Mouse (Mus musculus) CH12.LX (cell line): ENCODE measurements around the gene Ppl. TPM values are rescaled to one million over a fixed set of nuclear protein-coding genes. Genes with fewer than 3 reads are reported as not detected.
A peak's percentile ranks its signal among the peaks of the same experiment; 100 is the strongest.

Source experiments
- DNase-seq: peaks from one replicate; pipeline ENCODE4 v3.0.0-alpha.2; 2013; ENCODE audit errors: extremely low read depth
- H3K27ac ChIP-seq: 2 replicates; pipeline ENCODE4 v1.5.1; 2012; ENCODE audit warnings: low read depth, mild to moderate bottlenecking, control low read depth, moderate library complexity; ENCODE audit not compliant: insufficient read depth
- H3K27me3 ChIP-seq: replicated peaks from 2 replicates; pipeline ENCODE3; 2012; ENCODE audit warnings: inconsistent platforms
- H3K36me3 ChIP-seq, 2 experiments: replicated peaks in 1 of 2; 2 replicates each; pipeline versions ENCODE3 to v1.6.1; 2012; ENCODE audit warnings: inconsistent platforms in 1 of 2, low read length in 1 of 2, mild to moderate bottlenecking in 1 of 2, mixed read lengths in 1 of 2, moderate library complexity in 1 of 2; ENCODE audit not compliant: control insufficient read depth in 1 of 2, insufficient read depth in 1 of 2
- H3K4me1 ChIP-seq, 2 experiments: 2 replicates each; pipeline ENCODE4 v1.6.1; 2012; ENCODE audit warnings: inconsistent platforms in 1 of 2, moderate library complexity in 1 of 2; ENCODE audit not compliant: insufficient read depth in 2 of 2, control insufficient read depth in 1 of 2
- H3K4me2 ChIP-seq: 2 replicates; pipeline ENCODE4 v1.6.1; 2012; ENCODE audit warnings: low read depth, mild to moderate bottlenecking, control low read depth; ENCODE audit not compliant: poor library complexity, insufficient read depth, severe bottlenecking
- H3K4me3 ChIP-seq, 3 experiments: fragments of 150-350 bp in 1 of 3; sonication (generic) in 1 of 3; replicated peaks in 1 of 3; 2 replicates each; pipeline versions ENCODE3 to v1.5.1; 2011 to 2012; ENCODE audit warnings: low read depth in 2 of 3, low read length in 2 of 3, mild to moderate bottlenecking in 2 of 3, moderate library complexity in 2 of 3, control low read depth in 1 of 3, improper control_type of control experiment in 1 of 3, inconsistent platforms in 1 of 3, mixed read lengths in 1 of 3; ENCODE audit not compliant: poor library complexity in 1 of 3
- H3K79me2 ChIP-seq: replicated peaks from 2 replicates; pipeline ENCODE4 v1.6.1; 2012; ENCODE audit warnings: mild to moderate bottlenecking, moderate library complexity; ENCODE audit not compliant: control insufficient read depth, poor library complexity, insufficient read depth, severe bottlenecking; ENCODE audit errors: extremely low read depth
- H3K9ac ChIP-seq: 2 replicates; pipeline ENCODE4 v1.6.1; 2012; ENCODE audit warnings: low read depth, mild to moderate bottlenecking, control low read depth, moderate library complexity; ENCODE audit not compliant: insufficient read depth
- H3K9me3 ChIP-seq: replicated peaks from 2 replicates; pipeline ENCODE3; 2012; ENCODE audit warnings: low read length, inconsistent platforms, mixed read lengths
- CHD1 ChIP-seq: IDR thresholded peaks from 2 replicates; pipeline ENCODE4 v1.6.1; 2012; ENCODE audit warnings: low read depth, low read length, improper control_type of control experiment, inconsistent platforms
- CHD2 ChIP-seq: IDR thresholded peaks from 2 replicates; pipeline ENCODE4 v1.6.1; 2011; ENCODE audit warnings: low read length, improper control_type of control experiment
- CTCF ChIP-seq, 2 experiments: IDR thresholded peaks in 1 of 2; conservative IDR thresholded peaks in 1 of 2; 2 replicates each; pipeline ENCODE4 v1.5.1; 2011 to 2012; ENCODE audit warnings: low read depth in 2 of 2, low read length in 2 of 2, improper control_type of control experiment in 1 of 2, inconsistent platforms in 1 of 2, mild to moderate bottlenecking in 1 of 2, moderate library complexity in 1 of 2
- E2F4 ChIP-seq: IDR thresholded peaks from 2 replicates; pipeline ENCODE4 v1.6.1; 2011; ENCODE audit warnings: low read depth, low read length, improper control_type of control experiment; ENCODE audit not compliant: insufficient replicate concordance
- ELF1 ChIP-seq: IDR thresholded peaks from 2 replicates; pipeline ENCODE4 v1.6.1; 2014; ENCODE audit warnings: low read depth, mild to moderate bottlenecking, inconsistent platforms, low read length, improper control_type of control experiment
- ETS1 ChIP-seq: conservative IDR thresholded peaks from 2 replicates; pipeline ENCODE4 v1.6.1; 2012; ENCODE audit warnings: low read depth, mild to moderate bottlenecking, inconsistent platforms, low read length, improper control_type of control experiment, moderate library complexity
- GABPA ChIP-seq: IDR thresholded peaks from 2 replicates; pipeline ENCODE4 v1.6.1; 2012; ENCODE audit warnings: low read depth, low read length, improper control_type of control experiment, inconsistent platforms; ENCODE audit not compliant: insufficient replicate concordance
- HCFC1 ChIP-seq: IDR thresholded peaks from 2 replicates; pipeline ENCODE4 v1.6.1; 2012; ENCODE audit warnings: low read depth, mild to moderate bottlenecking, inconsistent platforms, low read length, improper control_type of control experiment
- IRF4 ChIP-seq: IDR thresholded peaks from 2 replicates; pipeline ENCODE4 v1.6.1; 2014; ENCODE audit warnings: low read depth, mild to moderate bottlenecking, inconsistent platforms, low read length, improper control_type of control experiment
- JUND ChIP-seq: conservative IDR thresholded peaks from 2 replicates; pipeline ENCODE4 v1.6.1; 2011; ENCODE audit warnings: low read depth, low read length, improper control_type of control experiment
- KAT2A ChIP-seq: IDR thresholded peaks from 2 replicates; pipeline ENCODE4 v1.6.1; 2012; ENCODE audit warnings: low read length, improper control_type of control experiment, inconsistent platforms; ENCODE audit not compliant: insufficient replicate concordance
- MAZ ChIP-seq: IDR thresholded peaks from 2 replicates; pipeline ENCODE4 v1.6.1; 2012; ENCODE audit warnings: low read depth, mild to moderate bottlenecking, inconsistent platforms, low read length, improper control_type of control experiment, moderate library complexity
- MEF2A ChIP-seq: IDR thresholded peaks from 2 replicates; pipeline ENCODE4 v1.6.1; 2014; ENCODE audit warnings: low read depth, mild to moderate bottlenecking, inconsistent platforms, low read length, improper control_type of control experiment, borderline replicate concordance
- MYC ChIP-seq: IDR thresholded peaks from 2 replicates; pipeline ENCODE4 v1.6.1; 2011; ENCODE audit warnings: low read depth, mild to moderate bottlenecking, improper control_type of control experiment, low read length
- NRF1 ChIP-seq: IDR thresholded peaks from 2 replicates; pipeline ENCODE4 v1.6.1; 2014; ENCODE audit warnings: low read depth, mild to moderate bottlenecking, inconsistent platforms, low read length, improper control_type of control experiment, moderate library complexity
- PAX5 ChIP-seq: IDR thresholded peaks from 2 replicates; pipeline ENCODE4 v1.6.1; 2012; ENCODE audit warnings: low read length, inconsistent platforms, mixed read lengths
- POLR2A ChIP-seq: IDR thresholded peaks from 2 replicates; pipeline ENCODE4 v1.6.1; 2011; ENCODE audit warnings: low read depth, mild to moderate bottlenecking, improper control_type of control experiment, low read length
- RAD21 ChIP-seq: IDR thresholded peaks from 2 replicates; pipeline ENCODE4 v1.6.1; 2011; ENCODE audit warnings: low read depth, mild to moderate bottlenecking, low read length, improper control_type of control experiment, moderate library complexity
- RCOR1 ChIP-seq: conservative IDR thresholded peaks from 2 replicates; pipeline ENCODE4 v1.6.1; 2012; ENCODE audit warnings: low read depth, mild to moderate bottlenecking, inconsistent platforms, low read length, improper control_type of control experiment
- TBP ChIP-seq: conservative IDR thresholded peaks from 2 replicates; pipeline ENCODE4 v1.6.1; 2011; ENCODE audit warnings: low read depth, low read length, improper control_type of control experiment
- TCF12 ChIP-seq: IDR thresholded peaks from 2 replicates; pipeline ENCODE4 v1.6.1; 2014; ENCODE audit warnings: low read depth, mild to moderate bottlenecking, inconsistent platforms, low read length, improper control_type of control experiment
- USF2 ChIP-seq: conservative IDR thresholded peaks from 2 replicates; pipeline ENCODE4 v1.6.1; 2011; ENCODE audit warnings: low read depth, low read length, improper control_type of control experiment
- ZKSCAN1 ChIP-seq: IDR thresholded peaks from 2 replicates; pipeline ENCODE4 v1.6.1; 2012; ENCODE audit warnings: low read depth, inconsistent platforms, low read length, improper control_type of control experiment, borderline replicate concordance
- ZNF384 ChIP-seq: IDR thresholded peaks from 2 replicates; pipeline ENCODE4 v1.6.1; 2012; ENCODE audit warnings: low read depth, low read length, improper control_type of control experiment, inconsistent platforms
- dilution Hi-C: fragments of 300-500 bp; cut with MboI; formaldehyde crosslinking; loops from 2 replicates; pipeline ENCODE4 v1.14.3; 2020; ENCODE audit warnings: low sequenced_read_pairs; ENCODE audit not compliant: extremely low pct_unique_long_range_greater_than_20kb, extremely low pct_ligation_motif_present
- in situ Hi-C: fragments of 300-500 bp; cut with MboI; formaldehyde crosslinking; loops from 3 replicates; pipeline ENCODE4 v1.14.3; 2019; ENCODE audit warnings: low sequenced_read_pairs, low pct_ligation_motif_present, low pct_unique_long_range_greater_than_20kb, mixed read lengths
- polyA plus RNA-seq: library from polyadenylated mRNA; unstranded; fragments of >175 nt; gene quantifications from 2 replicates; pipeline ENCODE4 v1.2.1, GENCODE M21; 2012; ENCODE audit warnings: low read depth; ENCODE audit not compliant: insufficient read length
- total RNA-seq, 2 experiments: library from RNA; depleted of rRNA; stranded (reverse); fragments of 300-350 nt in 1 of 2; fragments of >200 nt in 1 of 2; gene quantifications; 2 replicates each; pipeline ENCODE4 v1.2.3; 2012 to 2014

The Ppl gene
- total and polyA plus RNA-seq, 3 experiments: 0.04 to 0.25 TPM; not detected in 1

- no peaks in the 10 kb centered on the region for H3K9me3 ChIP-seq
- in situ Hi-C loops: no loop called here
- peak; percentile 12 for DNase-seq
- peak overlapping the region; percentile 76 for H3K27ac ChIP-seq
- H3K4me3 ChIP-seq: peak overlapping the region; percentile 79 to 93 (median 89)
- dilution Hi-C loops: no loop called here
- peaks cover 0 to 37% of the 10 kb centered on the region in 2 experiments; a peak in 2 of 4 replicates for H3K4me1 ChIP-seq
- peak overlapping the region; percentile 83 for H3K9ac ChIP-seq
- no peak for TF ChIP-seq ZKSCAN1
- TF ChIP-seq IRF4: no peak
- TF ChIP-seq TCF12: no peak
- TF ChIP-seq RCOR1: no peak
- peaks cover 30 to 52% of the 10 kb centered on the region in 2 experiments for H3K36me3 ChIP-seq
- H3K27me3 ChIP-seq: no peaks in the 10 kb centered on the region
- H3K79me2 ChIP-seq: peaks cover 52% of the 10 kb centered on the region
- H3K4me2 ChIP-seq: peak overlapping the region; percentile 100
Observed at GRCm38 (mm10) chr16:5049182-5049773, 82.9 kb downstream of the Ppl start.

DNA sequence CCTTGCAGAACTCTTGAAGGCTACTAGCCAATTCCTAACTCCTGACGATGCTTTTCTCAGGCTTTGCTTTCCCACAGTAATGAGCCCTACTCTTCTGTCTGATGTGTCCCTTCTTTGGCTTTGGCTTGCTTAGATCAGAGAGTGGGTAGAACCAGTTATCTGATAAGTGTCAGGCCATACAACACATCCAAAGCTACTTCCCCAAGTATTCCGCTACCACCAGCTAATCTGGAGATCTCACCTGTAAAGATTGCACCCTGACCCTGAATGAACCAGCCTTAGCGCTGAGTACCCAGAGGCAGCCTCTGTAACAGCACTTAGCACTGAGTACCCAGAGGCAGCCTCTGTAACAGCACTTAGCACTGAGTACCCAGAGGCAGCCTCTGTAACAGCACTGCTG is 86.9 kb downstream of the Ppl start:
- Histone ChIP-seq H3K79me2 (peaks cover 38% of the 10 kb centered on the region), H3K4me1 (peaks cover 2 to 19% of the 10 kb centered on the region in 2 experiments; a peak in 3 of 4 replicates), H3K27ac (no peak overlapping the region), H3K4me2 (no peak overlapping the region), H3K9me3 (no peaks in the 10 kb centered on the region), H3K9ac (no peak overlapping the region), H3K27me3 (no peaks in the 10 kb centered on the region), H3K36me3 (peaks cover 56 to 75% of the 10 kb centered on the region in 2 experiments), H3K4me3 (no peak overlapping the region)
- TF ChIP-seq KAT2A (no peak), MYC (no peak), PAX5 (no peak), TCF12 (no peak), CTCF (conservative IDR thresholded peaks at IDR 0.05 in 1 of 2, IDR thresholded peaks at IDR 0.05 in 1 of 2; ENCODE audit: low read depth in 2 of 2, low read length in 2 of 2) (no peak), ELF1 (no peak), MEF2A (no peak), POLR2A (no peak), HCFC1 (no peak), ZKSCAN1 (no peak)
- in situ Hi-C loops (no loop called here), dilution Hi-C loops (no loop called here)
- no peak for DNase-seq

DNA sequence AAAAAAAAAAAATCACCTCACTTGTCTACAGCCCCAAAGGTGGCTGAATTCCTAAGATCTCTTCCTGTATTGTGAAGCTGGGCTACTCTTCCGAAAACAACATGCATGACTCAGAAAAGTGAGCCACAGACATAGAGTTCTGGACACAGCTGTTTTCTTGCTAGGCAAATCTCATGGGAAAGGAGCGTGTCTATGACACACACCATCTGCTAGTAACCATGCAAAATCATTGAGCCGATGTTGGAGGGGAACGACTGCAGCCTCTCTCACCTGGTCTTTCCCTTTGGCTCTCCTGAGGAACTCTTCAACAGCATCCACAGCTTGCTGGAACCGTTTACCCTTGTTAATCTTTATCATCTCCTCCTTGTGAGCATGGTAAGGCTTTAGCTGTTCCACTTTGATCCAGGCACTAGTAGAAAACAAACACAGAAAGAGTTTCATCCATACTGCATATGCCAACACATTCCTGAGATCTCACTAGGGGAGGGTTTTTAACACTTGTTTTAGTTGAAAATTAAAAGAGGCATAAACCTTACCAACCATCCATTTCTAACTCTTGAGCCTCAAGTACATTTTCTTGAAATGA is 95.5 kb downstream of the Ppl start:
- no peak overlapping the region for H3K9ac ChIP-seq
- TF ChIP-seq ETS1: peak; percentile 93
- TF ChIP-seq ZNF384: no peak; the same call in 1 of the 2 replicates
- no peak for TF ChIP-seq NRF1
- no peak for TF ChIP-seq ELF1
- TF ChIP-seq E2F4: no peak
- TF ChIP-seq MAZ: no peak
- TF ChIP-seq CHD2: no peak
- no peak for TF ChIP-seq GABPA
- TF ChIP-seq CHD1: no peak
- no peak for TF ChIP-seq JUND
- no peak for TF ChIP-seq RAD21
- TF ChIP-seq TBP: 0 out of 2 replicates have a peak, but pooled peaks have one; percentile 19
- no peak for TF ChIP-seq HCFC1
- no peak for TF ChIP-seq USF2
- TF ChIP-seq IRF4: no peak
- TF ChIP-seq, all 38 proteins: peak for 2
- DNase-seq: peak; percentile 60
- dilution Hi-C loops: no loop called here
- Histone ChIP-seq H3K36me3 (peaks cover 86 to 97% of the 10 kb centered on the region in 2 experiments), H3K4me2 (no peak overlapping the region), H3K27ac (no peak overlapping the region), H3K9me3 (no peaks in the 10 kb centered on the region), H3K79me2 (peaks cover 2% of the 10 kb centered on the region), H3K27me3 (no peaks in the 10 kb centered on the region), H3K4me3 (no peak overlapping the region), H3K4me1 (peaks cover 0 to 28% of the 10 kb centered on the region in 2 experiments; a peak in 2 of 4 replicates)
- in situ Hi-C loops: no loop called here
